Mouse (Mus musculus): Measurements from ENCODE around the gene Frmpd4.

- TF ChIP-seq USF1 (IDR thresholded peaks at IDR 0.05; ENCODE audit: low read depth) (no peak), MYOG (IDR thresholded peaks at IDR 0.05; ENCODE audit: control insufficient read depth in 1 of 3, insufficient read depth in 1 of 3, insufficient read length in 2 of 3, low read depth in 2 of 3) (no peak), POLR2A (IDR thresholded peaks at IDR 0.05; ENCODE audit: insufficient read length, low read depth) (no peak)
Measured at GRCm38 (mm10) chrX:168403512-168403911, 173.5 kb downstream of the Frmpd4 start.

Data from myocyte (in vitro differentiated cells).